Mouse (Mus musculus) MEL (cell line): ENCODE measurements at regions not wholly inside any gene's neighbourhood (a gene's known extent, or its start where the extent isn't known, plus 50 kb on each side); places are given as distances from the start of the nearest gene placed in this dataset.

ENCODE experiments used
- DNase-seq: peaks from one replicate; pipeline ENCODE4 v3.0.0; 2011; ENCODE audit warnings: low read depth, low spot score
- H3K27ac ChIP-seq: 2 replicates; pipeline ENCODE4 v1.5.1; 2012; ENCODE audit warnings: low read depth, mild to moderate bottlenecking, control low read depth, low read length, moderate library complexity; ENCODE audit not compliant: control insufficient read depth
- H3K27me3 ChIP-seq, 2 experiments: fragments of 150-350 bp in 1 of 2; sonication (generic) in 1 of 2; 2 replicates each; pipeline ENCODE4 v1.6.1; 2012; ENCODE audit warnings: low read length in 2 of 2, mild to moderate bottlenecking in 2 of 2, improper control_type of control experiment in 1 of 2, moderate library complexity in 1 of 2; ENCODE audit not compliant: insufficient read depth in 2 of 2, control insufficient read depth in 1 of 2
- H3K36me3 ChIP-seq, 2 experiments: 2 replicates each; pipeline ENCODE4 v1.6.1; 2012 to 2014; ENCODE audit warnings: low read length in 2 of 2, improper control_type of control experiment in 1 of 2, inconsistent platforms in 1 of 2, mild to moderate bottlenecking in 1 of 2; ENCODE audit not compliant: insufficient read depth in 2 of 2, control insufficient read depth in 1 of 2
- H3K4me1 ChIP-seq, 2 experiments: fragments of 150-350 bp in 1 of 2; sonication (generic) in 1 of 2; 2 replicates each; pipeline ENCODE4 v1.6.1; 2012; ENCODE audit warnings: low read length in 2 of 2, improper control_type of control experiment in 1 of 2, mild to moderate bottlenecking in 1 of 2; ENCODE audit not compliant: insufficient read depth in 2 of 2, control insufficient read depth in 1 of 2
- H3K4me3 ChIP-seq, 2 experiments: fragments of 150-350 bp in 1 of 2; sonication (generic) in 1 of 2; 2 replicates each; pipeline ENCODE4 v1.5.1; 2012; ENCODE audit warnings: low read depth in 2 of 2, low read length in 2 of 2, mild to moderate bottlenecking in 2 of 2, moderate library complexity in 2 of 2, control low read depth in 1 of 2, improper control_type of control experiment in 1 of 2; ENCODE audit not compliant: control insufficient read depth in 1 of 2, insufficient read depth in 1 of 2
- H3K79me2 ChIP-seq: 2 replicates; pipeline ENCODE4 v1.6.1; 2012; ENCODE audit warnings: mild to moderate bottlenecking, low read length, moderate library complexity; ENCODE audit not compliant: control insufficient read depth, poor library complexity, insufficient read depth
- H3K9ac ChIP-seq: 2 replicates; pipeline ENCODE4 v1.6.1; 2012; ENCODE audit warnings: low read depth, mild to moderate bottlenecking, control low read depth, low read length, moderate library complexity; ENCODE audit not compliant: control insufficient read depth, poor library complexity, severe bottlenecking
- H3K9me3 ChIP-seq: fragments of 150-350 bp; sonication (generic); replicated peaks from 2 replicates; pipeline ENCODE4 v1.6.1; 2012; ENCODE audit warnings: mild to moderate bottlenecking, low read length, improper control_type of control experiment, moderate library complexity; ENCODE audit not compliant: insufficient read depth
- ELF1 ChIP-seq: IDR thresholded peaks from 2 replicates; pipeline ENCODE4 v1.6.1; 2014; ENCODE audit warnings: low read depth, mild to moderate bottlenecking, inconsistent platforms, low read length, improper control_type of control experiment, moderate library complexity
- EP300 ChIP-seq, 2 experiments: IDR thresholded peaks; 2 replicates each; pipeline ENCODE4 v1.6.1; 2011; ENCODE audit warnings: improper control_type of control experiment in 2 of 2, low read length in 2 of 2, low read depth in 1 of 2, mild to moderate bottlenecking in 1 of 2
- ETS1 ChIP-seq: IDR thresholded peaks from 2 replicates; pipeline ENCODE4 v1.6.1; 2012; ENCODE audit warnings: low read depth, mild to moderate bottlenecking, inconsistent platforms, low read length, improper control_type of control experiment, moderate library complexity
- JUND ChIP-seq: IDR thresholded peaks from 2 replicates; pipeline ENCODE4 v1.6.1; 2011; ENCODE audit warnings: low read depth, mild to moderate bottlenecking, improper control_type of control experiment, low read length
- MAX ChIP-seq: IDR thresholded peaks from 2 replicates; pipeline ENCODE4 v1.6.1; 2011; ENCODE audit warnings: low read length, improper control_type of control experiment
- MYC ChIP-seq: IDR thresholded peaks from 2 replicates; pipeline ENCODE4 v1.6.1; 2011; ENCODE audit warnings: low read depth, mild to moderate bottlenecking, low read length, improper control_type of control experiment, moderate library complexity
- NRF1 ChIP-seq: IDR thresholded peaks from 2 replicates; pipeline ENCODE4 v1.6.1; 2014; ENCODE audit warnings: low read depth, mild to moderate bottlenecking, inconsistent platforms, low read length, improper control_type of control experiment, moderate library complexity; ENCODE audit not compliant: poor library complexity, insufficient read depth, severe bottlenecking
- POLR2AphosphoS5 ChIP-seq: IDR thresholded peaks from 2 replicates; pipeline ENCODE4 v1.6.1; 2012; ENCODE audit warnings: low read depth, borderline replicate concordance, mild to moderate bottlenecking, inconsistent platforms, low read length, moderate library complexity, mixed read lengths
- RCOR1 ChIP-seq: IDR thresholded peaks from 2 replicates; pipeline ENCODE4 v1.6.1; 2012; ENCODE audit warnings: low read depth, mild to moderate bottlenecking, inconsistent platforms, low read length, improper control_type of control experiment
- SIN3A ChIP-seq: IDR thresholded peaks from 2 replicates; pipeline ENCODE4 v1.6.1; 2012; ENCODE audit warnings: low read length, improper control_type of control experiment, inconsistent platforms
- TCF12 ChIP-seq: IDR thresholded peaks from 2 replicates; pipeline ENCODE4 v1.6.1; 2014; ENCODE audit warnings: low read depth, mild to moderate bottlenecking, inconsistent platforms, low read length, improper control_type of control experiment, moderate library complexity
- UBTF ChIP-seq: IDR thresholded peaks from 2 replicates; pipeline ENCODE4 v1.6.1; 2012; ENCODE audit warnings: low read depth, mild to moderate bottlenecking, inconsistent platforms, low read length, improper control_type of control experiment, moderate library complexity, borderline replicate concordance; ENCODE audit not compliant: insufficient read depth
- USF1 ChIP-seq: IDR thresholded peaks from 2 replicates; pipeline ENCODE4 v1.6.1; 2014; ENCODE audit warnings: low read depth, mild to moderate bottlenecking, inconsistent platforms, low read length, improper control_type of control experiment, moderate library complexity
- ZMIZ1 ChIP-seq: IDR thresholded peaks from 2 replicates; pipeline ENCODE4 v1.6.1; 2012; ENCODE audit warnings: low read depth, mild to moderate bottlenecking, inconsistent platforms, low read length, improper control_type of control experiment, moderate library complexity

- DNase-seq = no peak
- H3K9ac ChIP-seq = no peak overlapping the region
- H3K79me2 ChIP-seq = no peaks in the 10 kb centered on the region
- H3K36me3 ChIP-seq = no peaks in the 10 kb centered on the region
- no peak for TF ChIP-seq UBTF
- no peak for TF ChIP-seq SIN3A
- no peak for TF ChIP-seq POLR2AphosphoS5
- no peak for TF ChIP-seq RCOR1
- no peak for TF ChIP-seq MAX
- TF ChIP-seq USF1 = no peak
- no peak for TF ChIP-seq EP300 (IDR thresholded peaks at IDR 0.05; ENCODE audit: low read depth in 1 of 2, low read length in 2 of 2)
- no peak for TF ChIP-seq JUND
- no peak overlapping the region for H3K4me3 ChIP-seq
- H3K9me3 ChIP-seq = no peaks in the 10 kb centered on the region
- no peaks in the 10 kb centered on the region for H3K4me1 ChIP-seq
- H3K27ac ChIP-seq = no peak overlapping the region
- H3K27me3 ChIP-seq = no peaks in the 10 kb centered on the region; a peak in 1 of 4 replicates
Observed at GRCm38 (mm10) chr12:71483536-71484165, 174.0 kb downstream of the Dact1 start.

GRCm38 (mm10) chr12:71484286-71484685 lies 174.6 kb downstream of the Dact1 start:
- Histone ChIP-seq H3K27ac (no peak overlapping the region), H3K9me3 (no peaks in the 10 kb centered on the region), H3K4me1 (no peaks in the 10 kb centered on the region), H3K79me2 (no peaks in the 10 kb centered on the region), H3K36me3 (no peaks in the 10 kb centered on the region), H3K27me3 (no peaks in the 10 kb centered on the region; a peak in 1 of 4 replicates), H3K4me3 (no peak overlapping the region), H3K9ac (no peak overlapping the region)
- DNase-seq = no peak
- TF ChIP-seq ETS1 (no peak), ELF1 (no peak), MYC (no peak), NRF1 (no peak), TCF12 (no peak), POLR2AphosphoS5 (no peak)

- Histone ChIP-seq H3K4me3 (no peak overlapping the region), H3K9me3 (no peaks in the 10 kb centered on the region), H3K27ac (no peak overlapping the region), H3K4me1 (no peaks in the 10 kb centered on the region), H3K9ac (no peak overlapping the region), H3K79me2 (no peaks in the 10 kb centered on the region), H3K27me3 (no peaks in the 10 kb centered on the region; a peak in 1 of 4 replicates), H3K36me3 (no peaks in the 10 kb centered on the region)
- TF ChIP-seq MYC = no peak
- no peak for TF ChIP-seq ZMIZ1
- no peak for TF ChIP-seq TCF12
- no peak for DNase-seq
Observed at GRCm38 (mm10) chr12:71486078-71486477, 176.4 kb downstream of the Dact1 start.
